Mouse (Mus musculus): Measurements from ENCODE around the gene Arhgap22.

Arhgap22 gene

DNA sequence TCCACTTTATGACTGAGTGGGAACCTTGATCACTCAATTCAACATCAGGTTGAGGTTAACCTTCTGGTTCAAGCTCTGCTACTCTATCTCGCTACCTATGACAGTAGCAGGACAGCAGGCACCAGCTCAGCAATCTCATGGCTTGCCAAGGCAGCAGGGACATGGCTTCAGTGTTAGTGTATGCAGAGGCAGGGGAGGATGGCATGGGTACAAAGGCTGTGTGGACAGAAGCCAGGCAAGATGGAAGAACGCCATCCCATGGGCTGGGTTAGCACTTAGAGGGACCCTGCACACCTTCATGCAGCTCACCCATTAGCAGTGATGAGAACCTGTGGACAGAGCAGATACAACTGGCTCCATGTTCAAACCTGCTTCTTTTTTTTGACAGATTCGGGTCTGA lies 163.4 kb downstream of the Arhgap22 start:
- DNase-seq: no peak

DNA sequence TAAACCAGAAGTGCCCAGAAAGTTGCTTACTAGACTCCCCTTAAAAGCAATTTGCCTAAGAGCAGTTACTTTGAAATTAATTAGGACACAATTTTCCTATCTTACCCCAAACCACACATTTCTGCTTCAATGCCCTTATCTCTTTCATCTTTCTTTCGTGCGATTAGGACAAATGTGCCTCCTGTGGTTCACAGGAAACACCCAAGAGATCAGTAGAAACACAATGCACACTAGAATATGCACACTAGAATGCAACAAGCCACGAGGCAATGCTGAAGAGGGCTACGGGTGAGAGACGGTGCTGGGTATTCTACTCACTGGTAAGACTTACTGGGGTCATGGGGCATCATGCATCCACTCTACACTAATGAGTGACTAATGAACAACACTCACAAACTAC lies 164.9 kb downstream of the Arhgap22 start:
- DNase-seq: no peak

DNA sequence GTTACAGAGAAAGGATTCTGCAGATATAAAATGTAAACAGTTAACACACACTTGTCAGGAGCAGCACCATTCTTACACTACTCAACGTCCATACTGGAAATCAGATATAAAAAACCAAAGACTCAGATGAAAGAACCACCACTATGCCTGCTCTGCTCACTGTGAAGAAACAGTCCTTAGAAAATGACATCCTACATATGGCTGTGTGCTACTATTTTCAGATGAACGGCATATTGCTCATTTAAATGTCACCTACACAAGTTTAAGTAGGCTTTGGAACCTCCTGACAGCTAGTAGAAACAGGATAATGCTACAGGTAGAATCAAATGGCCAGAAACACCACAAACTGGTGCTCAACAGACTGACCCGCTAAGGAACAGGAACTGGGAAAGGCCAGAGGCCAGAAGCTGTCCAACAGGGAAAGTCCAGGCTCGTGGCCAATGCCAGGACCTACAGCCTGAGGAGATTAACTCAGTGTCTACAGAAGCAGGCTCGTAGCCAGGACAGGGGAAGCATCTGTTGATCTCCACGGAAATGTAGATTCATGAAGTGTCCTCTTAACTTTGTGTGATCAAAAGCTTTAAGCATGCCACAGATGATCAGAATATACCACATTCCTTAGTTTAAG lies 167.1 kb downstream of the Arhgap22 start:
- no peak for DNase-seq

DNA sequence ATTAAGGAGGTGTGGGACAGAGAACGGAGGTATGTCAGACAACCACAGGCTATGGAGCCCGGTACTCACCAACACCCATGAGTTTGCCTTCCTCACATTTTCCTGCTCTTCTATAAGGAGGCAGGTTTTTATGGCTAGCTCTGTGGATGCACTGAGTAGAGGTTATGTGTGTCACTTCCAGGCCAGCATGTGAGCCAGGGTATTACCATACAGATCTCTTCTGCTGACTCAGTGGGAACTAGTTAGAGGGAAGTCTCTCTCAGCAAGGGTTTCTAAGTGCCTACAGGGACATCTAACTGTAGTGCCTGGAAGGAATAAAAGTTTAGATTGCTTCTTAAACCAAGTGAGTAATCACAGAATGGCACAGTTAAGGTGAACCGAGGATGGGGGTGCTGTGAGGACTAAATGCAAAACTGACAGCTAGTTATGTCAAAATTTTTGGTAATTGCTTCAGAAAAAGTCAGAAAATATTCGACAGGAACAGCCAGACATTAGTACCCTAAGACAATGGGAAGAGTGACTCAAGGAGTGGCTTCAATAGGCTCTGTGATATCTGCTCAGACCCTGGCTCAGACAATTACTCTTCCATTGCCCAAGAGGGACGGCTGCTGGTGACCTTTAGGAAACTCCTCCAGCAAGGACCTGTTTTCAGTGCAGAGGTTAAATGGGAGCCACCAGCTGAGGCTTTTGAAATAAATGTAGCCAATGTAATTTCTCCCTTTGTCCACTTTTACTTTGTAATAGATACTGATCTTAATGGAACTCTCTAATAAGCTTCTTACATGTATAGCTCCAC lies 184.4 kb downstream of the Arhgap22 start:
- no peak for DNase-seq

DNA sequence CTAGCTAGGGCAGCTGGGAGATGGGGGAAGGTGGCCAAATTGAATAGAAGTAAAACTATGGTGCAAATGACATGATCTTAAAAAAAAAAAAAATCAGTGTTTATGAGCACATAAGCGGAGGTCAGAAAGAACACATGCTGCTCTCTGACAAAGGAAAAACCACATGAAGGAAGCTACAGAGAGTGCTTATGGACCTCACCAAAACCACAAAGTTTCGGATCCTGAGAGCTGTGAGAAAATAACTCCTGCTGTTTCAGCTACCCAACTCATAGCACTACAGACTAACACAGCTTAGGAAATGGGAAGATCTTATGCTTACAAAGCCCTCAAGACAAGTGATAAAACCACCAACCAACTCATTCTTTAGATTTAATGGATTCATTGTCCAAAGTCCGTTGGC lies 186.2 kb downstream of the Arhgap22 start:
- no peak for DNase-seq

DNA sequence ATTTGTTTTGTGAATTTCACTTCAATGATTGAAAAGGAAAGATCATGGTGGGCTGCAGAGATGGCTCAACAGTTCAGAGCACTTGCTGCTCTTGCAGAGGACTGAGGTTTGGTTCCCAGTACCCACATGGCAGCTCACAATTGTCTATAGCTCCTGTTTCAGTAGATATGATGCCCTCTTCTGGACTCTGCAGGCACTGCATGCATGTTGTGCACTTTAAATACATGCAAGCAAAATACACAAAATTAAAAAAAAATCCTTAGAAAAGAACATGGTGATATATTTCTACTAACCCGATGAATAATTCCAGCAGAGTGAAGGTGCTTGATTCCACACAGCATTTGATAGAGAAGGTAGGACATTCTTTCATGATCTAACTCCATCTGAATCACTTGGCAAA lies 188.5 kb downstream of the Arhgap22 start:
- DNase-seq: no peak

DNA sequence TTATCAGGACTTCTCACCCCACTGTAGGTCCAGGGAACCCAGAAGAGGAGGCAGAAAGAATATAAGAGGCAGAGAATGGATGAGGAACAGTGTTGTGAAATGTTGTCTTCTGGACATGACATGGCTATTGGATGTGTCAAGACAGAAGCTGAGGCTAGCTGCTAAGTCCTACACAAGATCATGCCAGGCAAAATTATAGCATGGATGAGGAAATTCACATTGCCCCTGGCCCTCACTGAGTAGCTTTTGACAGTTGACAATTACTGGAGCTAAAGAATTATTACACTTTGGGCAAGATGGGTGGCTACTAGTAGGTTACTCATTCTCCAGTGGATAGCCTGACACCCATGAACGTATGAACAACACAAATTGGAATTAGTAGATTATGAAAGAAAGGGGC lies 201.9 kb downstream of the Arhgap22 start:
- DNase-seq: no peak

DNA sequence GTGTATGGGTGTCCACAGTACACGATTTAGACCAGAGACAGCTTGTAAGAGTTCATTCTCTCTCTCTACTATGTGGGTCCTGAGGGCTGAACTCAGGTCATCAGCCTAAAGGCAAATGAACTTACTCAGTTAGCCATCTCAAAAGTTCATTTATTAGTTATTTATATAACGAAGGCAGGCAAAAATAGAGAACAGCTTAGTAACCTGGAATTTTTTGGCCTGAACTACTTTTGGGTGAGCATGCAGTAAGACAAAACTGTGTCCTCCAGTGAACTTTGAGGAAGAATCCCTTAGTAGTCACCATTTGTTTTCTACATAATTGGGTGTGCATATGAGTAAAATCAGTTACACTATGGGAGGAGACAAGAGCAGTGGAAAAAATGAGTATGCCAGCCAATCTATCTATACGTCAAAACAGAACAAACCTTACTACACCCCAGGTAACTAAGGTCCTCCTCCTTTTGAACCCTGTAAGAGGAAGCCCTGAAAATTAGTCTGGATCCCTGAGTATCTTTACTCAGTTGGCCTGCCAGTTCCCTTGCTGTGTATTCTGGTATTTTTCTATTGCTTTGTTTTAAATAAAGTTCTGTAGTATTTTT lies 204.6 kb downstream of the Arhgap22 start:
- DNase-seq: no peak

Data from kidney, adult 11 months (tissue).